Mouse (Mus musculus): ENCODE measurements around the gene Auts2. TPM values are rescaled to one million over a fixed set of nuclear protein-coding genes. Genes with fewer than 3 reads are reported as not detected.

Auts2 gene
- polyA plus RNA-seq, 1 experiment from 2014 or later = 94.8 TPM

DNA sequence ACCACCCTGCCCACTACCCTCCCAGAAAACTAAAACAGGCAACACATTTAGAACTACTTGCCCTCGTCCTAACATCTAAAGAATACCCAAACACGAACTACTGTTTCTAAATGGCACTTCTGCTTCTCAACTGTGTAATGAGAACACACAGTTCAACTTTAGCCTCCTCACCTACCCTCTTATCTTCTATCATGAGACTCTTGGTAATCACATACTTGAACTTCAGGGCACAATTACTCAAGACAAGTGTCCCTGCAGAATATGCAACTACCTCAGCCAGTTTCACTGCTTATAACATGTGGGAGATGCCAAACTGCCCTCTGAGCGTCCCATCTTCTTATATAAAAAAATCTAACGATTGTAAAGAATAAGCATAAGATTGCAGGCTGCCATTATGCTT is 5.7 kb downstream of the Auts2 start:
- Histone ChIP-seq H3K27me3 (no peaks in the 10 kb centered on the region), H3K9ac (no peak overlapping the region), H3K27ac (no peak overlapping the region), H3K4me3 (replicated peaks) (no peak overlapping the region), H3K4me2 (no peak overlapping the region), H3K36me3 (replicated peaks) (no peaks in the 10 kb centered on the region), H3K4me1 (peaks cover 46% of the 10 kb centered on the region), H3K9me3 (no peaks in the 10 kb centered on the region)
- no peak for ATAC-seq (ENCODE audit: low FRiP score)
- 83% methylated on average over 4 of the region's 4 CpGs for WGBS

- 27% methylated on average over 3 of the region's 3 CpGs for WGBS
Observed at GRCm38 (mm10) chr5:132526395-132526794, 16.7 kb downstream of the Auts2 start.

GRCm38 (mm10) chr5:132521358-132521873 is 21.7 kb downstream of the Auts2 start:
- H3K4me3 ChIP-seq (replicated peaks) = no peak overlapping the region
- peak overlapping the region; percentile 29; the same call in 1 of the 2 replicates for H3K9ac ChIP-seq
- H3K9me3 ChIP-seq = no peaks in the 10 kb centered on the region
- no peaks in the 10 kb centered on the region for H3K36me3 ChIP-seq (replicated peaks)
- H3K4me2 ChIP-seq = no peak overlapping the region
- peaks cover 85% of the 10 kb centered on the region for H3K4me1 ChIP-seq
- 41% methylated on average over 12 of the region's 12 CpGs for WGBS
- no peak overlapping the region for H3K27ac ChIP-seq
- H3K27me3 ChIP-seq = 0 out of 2 replicates have a peak, but pooled peaks cover 3% of the 10 kb centered on the region
- ATAC-seq (ENCODE audit: low FRiP score) = no peak

More at GRCm38 (mm10) chr5:132526395-132526794, 16.7 kb downstream of the Auts2 start:
- no peak for ATAC-seq (ENCODE audit: low FRiP score)
- no peak overlapping the region for H3K4me3 ChIP-seq (replicated peaks)
- H3K9me3 ChIP-seq = no peaks in the 10 kb centered on the region
- H3K4me2 ChIP-seq = no peak overlapping the region
- no peaks in the 10 kb centered on the region for H3K36me3 ChIP-seq (replicated peaks)
- H3K4me1 ChIP-seq = peaks cover 84% of the 10 kb centered on the region
- H3K27me3 ChIP-seq = 0 out of 2 replicates have a peak, but pooled peaks cover 3% of the 10 kb centered on the region
- H3K9ac ChIP-seq = no peak overlapping the region
- H3K27ac ChIP-seq = no peak overlapping the region

GRCm38 (mm10) chr5:132517879-132518278 is 25.3 kb downstream of the Auts2 start:
- H3K4me3 ChIP-seq (replicated peaks) = no peak overlapping the region
- H3K4me2 ChIP-seq = no peak overlapping the region
- 35% methylated on average over 6 of the region's 6 CpGs for WGBS
- no peaks in the 10 kb centered on the region for H3K36me3 ChIP-seq (replicated peaks)
- no peaks in the 10 kb centered on the region for H3K9me3 ChIP-seq
- no peak overlapping the region for H3K27ac ChIP-seq
- no peak overlapping the region for H3K9ac ChIP-seq
- ATAC-seq (ENCODE audit: low FRiP score) = no peak
- peaks cover 73% of the 10 kb centered on the region for H3K4me1 ChIP-seq
- no peaks in the 10 kb centered on the region; the same call in 1 of the 2 replicates for H3K27me3 ChIP-seq

GRCm38 (mm10) chr5:132514521-132514920 is 28.6 kb downstream of the Auts2 start:
- Histone ChIP-seq H3K27me3 (peaks cover 5% of the 10 kb centered on the region; the same call in 1 of the 2 replicates), H3K4me3 (replicated peaks) (no peak overlapping the region), H3K4me1 (peaks cover 55% of the 10 kb centered on the region), H3K4me2 (no peak overlapping the region), H3K9ac (no peak overlapping the region), H3K27ac (no peak overlapping the region), H3K36me3 (replicated peaks) (no peaks in the 10 kb centered on the region), H3K9me3 (no peaks in the 10 kb centered on the region)
- ATAC-seq (ENCODE audit: low FRiP score) = no peak
- 90% methylated on average over 6 of the region's 6 CpGs for WGBS

DNA sequence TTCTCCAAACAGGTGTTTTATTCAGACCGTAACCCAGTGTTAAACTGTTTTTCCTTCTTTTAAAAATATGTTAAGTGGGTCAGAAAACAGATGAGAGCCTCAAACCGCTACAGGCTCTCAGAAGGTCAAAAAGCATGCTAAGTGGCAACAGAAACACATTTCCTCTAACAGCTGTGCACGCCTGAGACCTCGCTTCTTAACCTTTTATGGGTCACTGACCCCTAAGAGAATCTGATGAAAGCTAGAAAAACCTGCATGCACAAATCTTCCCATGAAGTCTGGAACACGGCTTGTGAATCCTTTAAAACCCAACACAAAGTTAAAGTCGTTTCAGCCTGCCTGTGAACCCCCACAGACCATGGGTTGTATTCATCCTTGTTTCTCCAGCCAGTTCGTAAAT is 29.9 kb downstream of the Auts2 start:
- ATAC-seq (ENCODE audit: low FRiP score) = no peak
- WGBS = 33% methylated on average over 7 of the region's 7 CpGs
- Histone ChIP-seq H3K27me3 (peaks cover 5% of the 10 kb centered on the region; the same call in 1 of the 2 replicates), H3K4me3 (replicated peaks) (no peak overlapping the region), H3K9me3 (no peaks in the 10 kb centered on the region), H3K36me3 (replicated peaks) (no peaks in the 10 kb centered on the region), H3K4me1 (peaks cover 51% of the 10 kb centered on the region), H3K9ac (no peak overlapping the region), H3K4me2 (no peak overlapping the region), H3K27ac (no peak overlapping the region)

GRCm38 (mm10) chr5:132509464-132509885 is 33.7 kb downstream of the Auts2 start:
- Histone ChIP-seq H3K27me3 (peaks cover 8% of the 10 kb centered on the region; the same call in 1 of the 2 replicates), H3K9me3 (no peaks in the 10 kb centered on the region), H3K27ac (no peak overlapping the region), H3K4me3 (replicated peaks) (no peak overlapping the region; the same call in 1 of the 2 replicates), H3K36me3 (replicated peaks) (no peaks in the 10 kb centered on the region), H3K4me1 (peaks cover 32% of the 10 kb centered on the region), H3K4me2 (peak overlapping the region; percentile 32), H3K9ac (no peak overlapping the region)
- WGBS = 4% methylated on average over 9 of the region's 9 CpGs
- ATAC-seq (ENCODE audit: low FRiP score) = peak; percentile 51; the same call in 1 of the 2 replicates

DNA sequence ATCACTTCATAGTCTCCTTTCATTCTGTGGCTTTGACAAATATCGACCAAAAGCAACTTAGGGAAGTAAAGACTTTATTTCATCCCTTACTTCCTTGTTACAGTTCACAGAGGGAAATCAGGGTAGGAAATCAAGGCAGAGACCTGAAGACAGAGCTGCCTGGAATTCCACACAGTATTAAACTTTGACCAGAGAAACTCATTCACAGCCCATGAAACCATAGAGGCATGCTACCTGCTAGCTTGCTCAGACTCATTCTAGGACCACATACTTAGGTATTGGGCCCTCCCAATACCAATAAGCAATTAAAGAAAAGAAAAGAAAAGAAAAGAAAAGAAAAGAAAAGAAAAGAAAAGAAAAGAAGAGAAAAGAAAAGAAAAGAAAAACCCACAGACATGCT is 38.3 kb downstream of the Auts2 start:
- Histone ChIP-seq H3K36me3 (replicated peaks) (no peaks in the 10 kb centered on the region), H3K9me3 (no peaks in the 10 kb centered on the region), H3K4me3 (replicated peaks) (no peak overlapping the region), H3K4me2 (no peak overlapping the region), H3K9ac (no peak overlapping the region), H3K27me3 (peaks cover 11% of the 10 kb centered on the region), H3K4me1 (peaks cover 41% of the 10 kb centered on the region), H3K27ac (no peak overlapping the region)
- WGBS = 87% methylated on average over 1 of the region's 1 CpGs
- ATAC-seq (ENCODE audit: low FRiP score) = no peak

DNA sequence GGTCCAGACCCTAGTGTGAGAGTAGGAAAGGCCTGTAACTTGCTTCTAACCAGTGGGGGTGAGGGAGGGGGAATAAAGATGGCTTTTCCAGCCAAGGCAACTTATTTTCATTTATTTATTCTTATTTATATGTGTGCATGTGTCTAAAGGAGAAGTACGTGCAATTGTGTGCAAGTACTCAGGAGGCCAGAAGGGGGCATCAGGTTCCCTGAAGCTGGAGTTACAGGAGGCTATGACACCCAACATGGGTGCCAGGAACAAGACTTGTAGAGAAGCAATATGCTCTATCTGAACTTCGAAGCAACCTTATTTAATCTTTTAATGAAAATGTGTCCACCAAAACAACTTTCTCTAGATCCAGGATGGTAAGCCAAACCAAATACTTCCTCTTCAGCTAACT is 39.7 kb downstream of the Auts2 start:
- Histone ChIP-seq H3K4me1 (peaks cover 30% of the 10 kb centered on the region), H3K27me3 (peaks cover 11% of the 10 kb centered on the region), H3K4me3 (replicated peaks) (no peak overlapping the region), H3K9ac (no peak overlapping the region), H3K27ac (no peak overlapping the region), H3K9me3 (no peaks in the 10 kb centered on the region), H3K4me2 (no peak overlapping the region), H3K36me3 (replicated peaks) (no peaks in the 10 kb centered on the region)
- ATAC-seq (ENCODE audit: low FRiP score) = no peak
- 93% methylated on average over 2 of the region's 2 CpGs for WGBS

GRCm38 (mm10) chr5:132502036-132502435 is 41.1 kb downstream of the Auts2 start:
- no peak overlapping the region for H3K4me3 ChIP-seq (replicated peaks)
- WGBS = 13% methylated on average over 5 of the region's 5 CpGs
- no peak overlapping the region for H3K9ac ChIP-seq
- no peaks in the 10 kb centered on the region for H3K36me3 ChIP-seq (replicated peaks)
- no peaks in the 10 kb centered on the region for H3K9me3 ChIP-seq
- H3K4me1 ChIP-seq = peaks cover 30% of the 10 kb centered on the region
- peaks cover 11% of the 10 kb centered on the region for H3K27me3 ChIP-seq
- no peak overlapping the region for H3K27ac ChIP-seq
- no peak for ATAC-seq (ENCODE audit: low FRiP score)
- no peak overlapping the region for H3K4me2 ChIP-seq

GRCm38 (mm10) chr5:132500817-132501231 is 42.3 kb downstream of the Auts2 start:
- H3K9me3 ChIP-seq = no peaks in the 10 kb centered on the region
- no peak overlapping the region for H3K27ac ChIP-seq
- H3K27me3 ChIP-seq = peaks cover 8% of the 10 kb centered on the region
- 5% methylated on average over 3 of the region's 3 CpGs for WGBS
- no peak for ATAC-seq (ENCODE audit: low FRiP score)
- H3K4me1 ChIP-seq = peaks cover 30% of the 10 kb centered on the region
- no peaks in the 10 kb centered on the region for H3K36me3 ChIP-seq (replicated peaks)
- no peak overlapping the region for H3K4me3 ChIP-seq (replicated peaks)
- H3K4me2 ChIP-seq = peak overlapping the region; percentile 19; the same call in 1 of the 2 replicates
- no peak overlapping the region for H3K9ac ChIP-seq

- Histone ChIP-seq H3K36me3 (replicated peaks) (no peaks in the 10 kb centered on the region), H3K27me3 (peaks cover 8% of the 10 kb centered on the region), H3K4me2 (no peak overlapping the region), H3K9me3 (no peaks in the 10 kb centered on the region), H3K9ac (no peak overlapping the region), H3K4me1 (peaks cover 30% of the 10 kb centered on the region), H3K27ac (no peak overlapping the region), H3K4me3 (replicated peaks) (no peak overlapping the region)
- ATAC-seq (ENCODE audit: low FRiP score) = no peak
- 78% methylated on average over 2 of the region's 2 CpGs for WGBS
Observed at GRCm38 (mm10) chr5:132498896-132499295, 44.2 kb downstream of the Auts2 start.

DNA sequence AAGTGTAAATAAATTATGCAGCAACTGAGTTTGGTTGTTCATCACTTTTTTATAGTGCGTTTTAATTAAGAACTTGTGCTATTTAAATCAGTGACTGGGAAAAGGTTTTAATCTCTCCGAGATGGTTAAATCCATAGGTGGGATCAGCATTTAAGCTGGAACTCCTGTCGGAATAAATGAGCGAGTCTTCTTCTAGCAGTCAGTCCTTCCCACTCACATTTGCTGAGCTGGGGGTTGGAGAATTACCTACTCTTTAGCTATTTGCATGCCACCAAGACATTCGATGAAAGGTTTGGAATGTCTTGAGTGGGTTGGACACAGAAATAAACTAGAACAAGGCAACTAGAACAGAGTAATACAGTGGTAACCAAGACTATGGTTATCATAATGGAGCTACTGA is 45.1 kb downstream of the Auts2 start:
- H3K4me3 ChIP-seq (replicated peaks) = no peak overlapping the region
- 82% methylated on average over 5 of the region's 5 CpGs for WGBS
- no peaks in the 10 kb centered on the region for H3K36me3 ChIP-seq (replicated peaks)
- no peak overlapping the region for H3K4me2 ChIP-seq
- H3K9ac ChIP-seq = no peak overlapping the region
- no peaks in the 10 kb centered on the region for H3K9me3 ChIP-seq
- H3K27me3 ChIP-seq = peaks cover 3% of the 10 kb centered on the region; the same call in 1 of the 2 replicates
- H3K4me1 ChIP-seq = peaks cover 27% of the 10 kb centered on the region
- H3K27ac ChIP-seq = no peak overlapping the region
- ATAC-seq (ENCODE audit: low FRiP score) = no peak

All from forebrain, embryonic 12.5 days (tissue).